Mouse (Mus musculus) natural killer cell, adult 2 months (primary cell): ENCODE results near the gene Phf13.

Experiments
- DNase-seq, 2 experiments: peaks; one replicate each; pipeline ENCODE4 v3.0.0; 2022; ENCODE audit warnings: low spot score in 2 of 2

Gene Phf13

GRCm38 (mm10) chr4:152013036-152013813 is 17.2 kb upstream of the Phf13 start:
- no peak for DNase-seq

- DNase-seq = no peak
Observed at GRCm38 (mm10) chr4:152012109-152012508, 16.1 kb upstream of the Phf13 start.

GRCm38 (mm10) chr4:152011171-152011760 is 15.2 kb upstream of the Phf13 start:
- no peak for DNase-seq

- DNase-seq = no peak
Observed at GRCm38 (mm10) chr4:152010707-152011134, 14.7 kb upstream of the Phf13 start.

- peak; percentile 34 to 39 for DNase-seq
Observed at GRCm38 (mm10) chr4:152010091-152010706, 14.1 kb upstream of the Phf13 start.

- DNase-seq = peak in 1 of 2 experiments; percentile 38
Observed at GRCm38 (mm10) chr4:152009076-152010051, 13.3 kb upstream of the Phf13 start.

- DNase-seq = peak; percentile 93 to 94
Observed at GRCm38 (mm10) chr4:152008622-152009075, 12.6 kb upstream of the Phf13 start, which contains the start of gene Klhl21. Gene Klhl21 (plus strand): TSS chr4:152008803.

GRCm38 (mm10) chr4:152008148-152008500 is 12.1 kb upstream of the Phf13 start:
- DNase-seq = no peak

- no peak for DNase-seq
Observed at GRCm38 (mm10) chr4:152007481-152008147, 11.6 kb upstream of the Phf13 start.

GRCm38 (mm10) chr4:152006812-152007211 is 10.8 kb upstream of the Phf13 start:
- no peak for DNase-seq

- no peak for DNase-seq
Observed at GRCm38 (mm10) chr4:152006137-152006536, 10.1 kb upstream of the Phf13 start.

- no peak for DNase-seq
Observed at GRCm38 (mm10) chr4:152002063-152002462, 6.0 kb upstream of the Phf13 start.

GRCm38 (mm10) chr4:152001335-152001734 is 5.3 kb upstream of the Phf13 start:
- DNase-seq = no peak

- DNase-seq = no peak
Observed at GRCm38 (mm10) chr4:152000906-152001305, 4.8 kb upstream of the Phf13 start.

- DNase-seq = no peak
Observed at GRCm38 (mm10) chr4:151999481-151999880, 3.4 kb upstream of the Phf13 start.

- DNase-seq = no peak
Observed at GRCm38 (mm10) chr4:151997701-151998100, 1.6 kb upstream of the Phf13 start.

- DNase-seq = no peak
Observed at GRCm38 (mm10) chr4:151996951-151997222, 829 bp upstream of the Phf13 start.

- DNase-seq = no peak
Observed at GRCm38 (mm10) chr4:151995371-151996172, 486 bp downstream of the Phf13 start.

- DNase-seq = no peak
Observed at GRCm38 (mm10) chr4:151994228-151995171, 1.6 kb downstream of the Phf13 start.
